Mouse (Mus musculus) kidney, postnatal 10 days (tissue): ENCODE measurements around the gene Foxn2.

Source experiments
- DNase-seq: peaks from one replicate; pipeline ENCODE4 v3.0.0; 2021; ENCODE audit warnings: mixed read lengths

Gene Foxn2

GRCm38 (mm10) chr17:88494772-88495132, 54.2 kb downstream of the Foxn2 start:
- no peak for DNase-seq

GRCm38 (mm10) chr17:88498090-88498682, 57.7 kb downstream of the Foxn2 start:
- DNase-seq, result no peak

DNA sequence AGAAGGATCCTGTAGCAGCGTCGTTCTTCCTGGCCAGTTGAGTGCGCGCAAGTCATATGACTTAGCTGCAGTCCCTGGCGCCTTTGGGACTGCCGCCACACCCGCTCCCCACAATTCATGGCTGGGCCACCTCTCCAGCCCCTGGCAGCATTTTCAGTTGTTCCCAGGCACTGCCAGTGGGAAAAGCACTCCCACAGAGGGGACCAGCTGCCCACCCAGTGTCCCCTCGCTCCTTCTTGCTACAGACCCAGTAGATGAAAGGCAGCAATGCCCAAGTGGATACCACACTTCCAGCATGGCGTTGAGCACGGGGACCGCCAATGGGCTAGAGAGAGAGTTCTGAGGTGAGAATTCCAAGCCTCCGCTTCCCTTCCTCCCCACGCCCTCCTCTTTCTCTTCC, 63.5 kb downstream of the Foxn2 start:
- no peak for DNase-seq

DNA sequence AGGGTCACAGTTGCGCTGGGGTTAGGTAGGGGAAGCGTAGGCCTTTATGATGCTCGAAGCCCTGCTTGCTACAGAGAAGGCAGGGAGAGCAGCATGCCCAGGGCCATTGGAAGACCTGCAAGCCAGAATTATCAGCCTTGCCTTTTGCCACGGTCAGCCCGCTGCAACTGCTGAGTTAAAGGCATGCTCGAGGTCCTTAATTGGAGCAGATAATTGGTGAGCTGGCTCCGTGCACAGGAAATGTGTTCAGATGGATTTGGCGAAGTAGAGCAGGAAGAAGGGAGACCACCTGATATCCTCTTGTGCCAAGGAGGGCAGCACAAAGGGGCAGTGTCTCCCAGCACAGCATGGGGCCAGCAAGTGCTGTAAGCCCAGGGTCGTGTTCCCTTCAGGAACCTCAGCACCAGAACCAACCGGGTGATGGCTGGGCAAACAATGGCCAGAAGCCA, 64.8 kb downstream of the Foxn2 start:
- DNase-seq, result no peak

DNA sequence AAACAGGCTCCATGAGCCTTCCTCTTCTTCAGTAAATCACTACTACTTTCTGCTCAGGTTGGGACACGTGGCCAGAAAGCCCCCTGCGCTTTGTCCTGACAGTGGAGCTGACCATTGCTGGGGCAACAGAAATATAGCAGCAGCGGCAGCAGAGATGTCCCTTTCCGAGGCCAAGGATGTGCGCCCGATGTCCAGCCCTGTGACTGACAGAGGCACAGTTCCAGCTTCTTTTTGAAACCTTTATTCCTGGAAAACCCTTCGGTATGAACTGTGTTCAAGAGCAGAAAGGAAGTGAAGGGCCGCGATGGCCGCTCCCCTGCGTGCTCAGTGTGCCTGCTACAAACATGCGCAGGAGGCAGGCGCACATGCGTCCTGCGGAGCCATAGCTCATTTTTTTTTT, 65.4 kb downstream of the Foxn2 start:
- no peak for DNase-seq

GRCm38 (mm10) chr17:88507376-88507775, 66.9 kb downstream of the Foxn2 start:
- peak; percentile 52 for DNase-seq

DNA sequence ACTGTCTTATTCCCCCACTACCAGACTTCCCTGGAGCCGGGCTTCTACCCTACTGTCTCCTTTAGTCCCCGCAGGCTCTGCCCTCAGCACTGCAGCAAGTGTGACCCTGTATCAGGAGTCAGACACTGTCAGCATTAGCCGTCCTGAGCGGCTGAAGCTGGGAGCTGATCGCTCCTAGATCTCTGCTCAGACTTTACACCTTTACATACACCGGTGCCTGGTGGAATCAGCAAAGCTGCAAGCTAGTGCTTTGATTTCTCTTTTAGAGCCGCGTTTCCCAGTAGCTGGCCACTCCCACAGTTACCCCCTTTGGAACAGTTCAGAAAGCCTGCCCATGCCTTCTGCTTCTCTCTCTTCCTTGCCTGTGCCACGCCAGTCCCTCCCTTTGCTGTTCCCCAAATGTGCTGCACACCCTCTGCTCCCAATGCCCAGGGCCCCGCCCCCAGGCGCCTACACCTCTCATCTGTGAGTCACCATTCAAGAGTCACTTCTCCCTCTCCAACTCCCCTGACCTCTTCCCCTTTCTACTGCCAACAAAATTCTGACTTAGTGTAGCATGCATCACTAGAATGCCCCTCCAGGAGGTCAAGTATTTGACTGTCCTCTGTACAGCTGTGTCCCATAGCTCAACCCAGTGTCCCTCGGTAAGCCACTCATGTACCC, 68.5 kb downstream of the Foxn2 start:
- DNase-seq, result peak; percentile 62

- no peak for DNase-seq
Observed at GRCm38 (mm10) chr17:88509999-88510398, 69.5 kb downstream of the Foxn2 start.

- DNase-seq, result peak; percentile 88
Observed at GRCm38 (mm10) chr17:88511095-88511551, 70.6 kb downstream of the Foxn2 start.

DNA sequence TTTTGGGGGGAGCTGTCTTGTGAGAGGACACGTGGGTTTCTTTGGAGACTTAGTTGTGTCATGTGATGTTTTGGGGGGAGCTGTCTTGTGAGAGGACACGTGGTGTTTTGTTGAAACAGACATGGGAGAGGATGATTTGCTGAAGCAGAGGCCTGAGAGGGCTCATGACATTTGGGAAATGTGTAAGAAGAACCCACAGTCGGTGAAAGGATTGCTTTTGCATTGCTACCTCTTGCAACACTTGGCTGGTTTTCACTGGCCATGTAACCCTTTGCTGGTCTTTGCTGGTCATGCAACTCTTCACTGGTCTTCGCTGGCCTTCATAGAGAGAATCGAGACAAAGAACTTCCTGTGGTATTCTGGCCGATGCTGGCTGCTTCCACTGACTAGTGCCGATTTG, 76.0 kb downstream of the Foxn2 start:
- no peak for DNase-seq

DNA sequence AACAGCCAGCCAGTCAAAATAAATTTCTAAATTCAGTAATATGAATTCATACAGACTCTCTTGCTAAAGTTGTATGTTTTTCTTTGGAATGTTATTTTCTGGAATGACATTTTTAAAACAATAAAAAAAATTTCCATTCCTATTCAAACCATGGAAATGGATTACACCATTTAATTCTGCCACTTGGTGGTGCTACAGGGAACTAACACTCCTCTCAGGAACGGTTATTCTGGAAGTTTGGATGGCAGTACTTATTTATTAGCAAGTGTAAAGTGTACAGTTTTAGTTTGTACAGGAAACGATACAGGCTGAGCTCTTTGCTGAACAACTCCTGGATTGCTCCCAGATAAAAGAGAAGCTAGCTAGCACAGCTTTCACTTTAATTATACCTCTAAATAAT, 87.3 kb downstream of the Foxn2 start:
- no peak for DNase-seq

DNA sequence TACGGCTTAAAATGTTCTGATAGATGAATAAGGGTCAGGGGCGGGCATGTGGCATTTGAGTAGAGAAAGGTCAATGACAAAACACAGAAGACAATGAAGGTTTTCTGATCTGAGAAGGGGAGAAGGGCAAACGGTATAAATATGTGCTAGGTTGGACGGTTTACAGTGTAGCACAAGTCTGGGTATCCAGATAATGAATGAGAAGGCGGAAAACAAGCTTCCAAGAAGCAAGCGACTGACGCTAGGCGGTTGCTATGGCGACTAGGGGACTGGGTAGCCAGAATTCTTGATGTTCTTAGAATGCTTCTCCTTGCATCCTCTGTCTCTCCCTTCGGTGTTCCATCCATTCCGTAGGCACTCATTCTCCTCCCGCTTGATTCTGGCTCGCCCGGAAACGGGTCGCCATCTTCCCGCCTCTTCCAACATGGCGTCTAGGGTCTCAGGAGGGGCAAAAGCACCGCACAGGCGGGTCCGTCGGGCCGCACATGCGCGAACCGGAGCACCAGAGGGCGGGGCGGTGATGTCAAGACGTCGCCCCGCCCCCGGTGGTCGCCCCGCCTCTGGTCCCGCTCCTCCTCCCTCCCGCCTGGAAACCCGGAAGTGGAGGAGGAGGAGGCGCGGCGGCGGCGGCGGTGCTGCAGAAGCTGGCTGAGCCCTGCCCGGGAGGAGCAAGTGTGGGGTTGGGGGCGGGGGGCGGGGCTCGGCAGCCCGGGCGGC, 89.2 kb downstream of the Foxn2 start, which contains the start of gene Ppp1r21:
Gene Ppp1r21, plus strand, starts transcription at position 600 of the 717 bp plus-strand sequence.
- DNase-seq, result peak; percentile 99

GRCm38 (mm10) chr17:88530236-88530619, 89.7 kb downstream of the Foxn2 start:
- no peak for DNase-seq

DNA sequence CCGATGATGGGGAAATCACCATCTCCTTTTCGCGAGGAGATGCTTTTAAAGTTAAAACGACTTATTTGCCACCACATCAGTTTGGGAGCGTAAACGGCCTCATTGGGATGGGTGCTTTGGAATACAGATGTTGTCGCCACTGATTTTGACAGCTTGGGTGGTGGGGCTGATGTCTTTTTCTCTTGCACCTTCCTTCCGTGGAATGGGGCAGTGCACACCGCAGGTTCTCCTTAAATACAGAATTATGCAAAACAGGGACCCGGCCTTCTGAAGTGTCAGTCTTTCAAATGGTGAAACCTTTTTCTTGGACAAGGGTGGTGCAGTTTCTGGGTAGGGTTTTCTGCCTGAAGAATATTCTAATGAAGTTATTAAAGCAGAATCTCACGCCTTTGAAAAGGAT, 90.2 kb downstream of the Foxn2 start:
- no peak for DNase-seq

DNA sequence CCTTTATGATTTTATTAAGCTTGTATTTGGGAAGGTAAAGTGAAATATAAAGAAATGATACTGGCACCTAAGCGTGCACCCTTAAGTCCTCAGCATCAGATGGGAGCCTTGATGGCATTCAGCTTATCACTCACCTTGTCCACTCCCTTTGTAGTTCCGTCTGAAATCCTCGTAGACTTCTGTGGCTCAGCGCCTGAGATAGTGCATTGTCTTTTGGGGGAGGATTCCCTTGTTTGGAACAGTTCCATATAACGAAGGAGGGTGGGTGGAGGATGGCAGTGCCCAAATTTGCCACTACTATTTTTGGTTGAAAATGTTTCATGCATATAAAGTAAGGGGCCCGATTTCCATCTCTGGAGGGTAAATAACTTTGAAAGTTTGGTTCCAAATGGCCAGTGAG, 90.7 kb downstream of the Foxn2 start:
- DNase-seq, result no peak

- no peak for DNase-seq
Observed at GRCm38 (mm10) chr17:88537842-88538430, 97.4 kb downstream of the Foxn2 start.
